Mouse (Mus musculus) kidney, adult 2 months (tissue): ENCODE data around the gene Apobec2.

ENCODE experiments used
- CTCF ChIP-seq: fragments of 200-500 bp; conservative IDR thresholded peaks from 2 replicates; pipeline ENCODE4 v1.5.1; 2011; ENCODE audit warnings: low read depth, mild to moderate bottlenecking, control low read depth, low read length, moderate library complexity, mixed read lengths; ENCODE audit not compliant: insufficient read depth, insufficient read length
- POLR2A ChIP-seq: fragments of 200-500 bp; IDR thresholded peaks from one replicate; pipeline ENCODE4 v1.6.1; 2011; ENCODE audit warnings: low read depth, low read length, control low read depth

- TF ChIP-seq CTCF, result no peak
- no peak for TF ChIP-seq POLR2A
These were observed 15.2 kb downstream of the Apobec2 start for GRCm38 (mm10) chr17:48417521-48417920.
